Comparison of ENCODE assay signal across 8 mouse cellular contexts in the genomic region with DNA sequence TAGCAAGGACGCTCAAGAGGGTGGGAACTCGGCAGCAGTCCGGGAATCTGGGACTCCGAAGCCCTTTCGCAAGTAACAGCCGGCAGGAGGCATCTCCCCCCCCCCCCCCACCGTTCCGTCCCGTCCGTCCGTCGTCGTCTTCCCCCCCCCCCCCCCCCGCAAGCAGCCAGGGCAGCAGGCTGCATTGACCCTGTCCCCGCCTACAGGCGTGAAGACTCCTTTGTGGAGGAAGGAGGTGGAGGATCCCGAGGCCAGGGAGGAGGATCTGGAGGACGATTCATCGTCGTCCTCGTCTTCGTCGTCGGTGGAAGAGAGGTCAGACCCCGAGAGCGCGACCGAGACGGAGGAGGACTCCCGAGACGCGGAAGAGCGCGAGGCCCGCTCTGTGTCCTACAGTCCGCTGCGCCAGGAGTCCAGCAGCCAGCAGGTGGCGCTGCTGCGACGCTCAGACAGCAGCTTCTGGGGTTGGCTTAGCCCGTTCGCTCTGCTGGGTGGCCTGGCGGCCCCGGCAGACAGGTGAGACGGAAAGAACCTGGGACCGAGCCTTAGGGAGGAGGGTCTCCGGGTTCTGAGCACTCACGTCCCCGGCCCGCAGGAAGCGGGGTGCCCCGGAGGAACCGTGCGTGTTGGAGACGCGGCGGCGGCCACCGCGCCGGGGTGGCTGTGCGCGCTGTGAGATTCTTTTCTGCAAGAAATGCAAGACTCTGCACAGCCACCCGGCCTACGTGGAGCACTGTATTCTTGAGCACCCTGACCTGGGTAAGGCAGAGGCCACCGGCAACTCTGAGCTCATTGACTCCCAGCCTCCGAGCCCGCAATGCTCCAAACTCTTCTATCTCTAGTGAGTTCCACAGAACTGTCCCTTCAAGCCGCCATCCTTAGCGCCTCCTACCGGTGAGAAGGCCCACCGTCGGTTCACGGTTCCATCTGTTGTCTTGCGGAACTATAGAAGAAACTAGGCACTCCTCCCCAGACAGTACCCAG. TPM values are rescaled to one million over a fixed set of nuclear protein-coding genes. Genes with fewer than 3 reads are reported as not detected.
DNase-seq lines count a peak whose midpoint lies in the region; ATAC-seq and TF ChIP-seq lines count a peak whose summit lies in the region.

No protein-coding gene starts in this region.

- H3K4me1 ChIP-seq in brown adipose tissue, adult 24 weeks (ENCODE audit: control insufficient read depth, insufficient read depth, insufficient read length, low read length) = peaks cover 9% of the 10 kb centered on the region; the same call in 1 of the 2 replicates
- peaks cover 44% of the 10 kb centered on the region for H3K4me1 ChIP-seq in heart, embryonic 13.5 days
- 0 out of 2 replicates have a peak, but pooled peaks cover 4% of the 10 kb centered on the region for H3K4me1 ChIP-seq in kidney, postnatal 0 days (replicated peaks; ENCODE audit: insufficient read depth, low read length)
- H3K4me1 ChIP-seq in liver, embryonic 11.5 days (replicated peaks; ENCODE audit: control insufficient read depth, insufficient read depth, low read length) = peaks cover 13% of the 10 kb centered on the region

- H3ac ChIP-seq in myocyte (ENCODE audit: control insufficient read depth, insufficient read length) = no peak overlapping the region

- peaks cover 45% of the 10 kb centered on the region for H3K27me3 ChIP-seq in heart, embryonic 13.5 days (replicated peaks)
- H3K27me3 ChIP-seq in kidney, postnatal 0 days (ENCODE audit: insufficient read depth, low read length) = peaks cover 34% of the 10 kb centered on the region
- peaks cover 49% of the 10 kb centered on the region for H3K27me3 ChIP-seq in liver, embryonic 11.5 days (replicated peaks; ENCODE audit: control insufficient read depth, insufficient read depth, low read length)
- H3K27me3 ChIP-seq in myocyte (ENCODE audit: control insufficient read depth, insufficient read depth, insufficient read length) = no peaks in the 10 kb centered on the region

- H3K27ac ChIP-seq in brown adipose tissue, adult 24 weeks (replicated peaks; ENCODE audit: low read depth, low read length) = peak overlapping the region; percentile 72
- H3K27ac ChIP-seq in heart, embryonic 13.5 days (replicated peaks) = peak overlapping the region; percentile 79
- H3K27ac ChIP-seq in kidney, postnatal 0 days = no peak overlapping the region
- H3K27ac ChIP-seq in liver, embryonic 11.5 days (ENCODE audit: low read depth, low read length) = no peak overlapping the region

- DNase-seq in CD8-positive naive resting alpha-beta T cell, adult 2 months (ENCODE audit: low read depth in 2 of 2, low spot score in 2 of 2) = peak; percentile 78 to 89
- DNase-seq in kidney, postnatal 0 days (ENCODE audit: low spot score) = peak; percentile 90
- DNase-seq in liver, embryonic 11.5 days (ENCODE audit: low spot score) = peak; percentile 85
- peak; percentile 86 to 95 for DNase-seq in spleen, postnatal 4 days (ENCODE audit: low spot score in 2 of 2)

- peak overlapping the region; percentile 83 for H3K9ac ChIP-seq in heart, embryonic 13.5 days
- 0 out of 2 replicates have a peak overlapping the region, but pooled peaks have one; percentile 9 for H3K9ac ChIP-seq in kidney, postnatal 0 days (ENCODE audit: low read depth, low read length)
- peak overlapping the region; percentile 66 for H3K9ac ChIP-seq in liver, embryonic 11.5 days (ENCODE audit: low read depth, low read length)

- no peaks in the 10 kb centered on the region for H3K79me2 ChIP-seq in myocyte (ENCODE audit: control insufficient read depth, insufficient read depth)

- peak overlapping the region; percentile 71 for H3K4me3 ChIP-seq in brown adipose tissue, adult 24 weeks (ENCODE audit: insufficient read depth, low read depth, low read length)
- peak overlapping the region; percentile 73 for H3K4me3 ChIP-seq in heart, embryonic 13.5 days
- peak overlapping the region; percentile 46 for H3K4me3 ChIP-seq in kidney, postnatal 0 days (replicated peaks; ENCODE audit: low read depth, low read length)
- peak overlapping the region; percentile 64 for H3K4me3 ChIP-seq in liver, embryonic 11.5 days (ENCODE audit: low read depth, low read length)
- peak overlapping the region; percentile 26 for H3K4me3 ChIP-seq in myocyte

- H3K4me2 ChIP-seq in heart, embryonic 13.5 days = peak overlapping the region; percentile 96
- peak overlapping the region; percentile 75 for H3K4me2 ChIP-seq in kidney, postnatal 0 days (ENCODE audit: low read length)
- peak overlapping the region; percentile 97 for H3K4me2 ChIP-seq in liver, embryonic 11.5 days
- H3K4me2 ChIP-seq in myocyte (ENCODE audit: low read depth) = peak overlapping the region; percentile 90

- ATAC-seq in erythroid progenitor cell, adult 5-6 weeks (replicated peaks; ENCODE audit: low FRiP score, poor library complexity, severe bottlenecking) = peak; percentile 87
- ATAC-seq in heart, embryonic 13.5 days (ENCODE audit: extremely low read depth, insufficient number of reproducible peaks, low FRiP score, low TSS enrichment) = peak; percentile 85
- ATAC-seq in kidney, postnatal 0 days (replicated peaks; ENCODE audit: low FRiP score, low read depth) = peak; percentile 89
- ATAC-seq in liver, embryonic 11.5 days (replicated peaks; ENCODE audit: low FRiP score) = peak; percentile 92

- peak; percentile 97 for TF ChIP-seq CTCF in kidney, postnatal 0 days (IDR thresholded peaks at IDR 0.05; ENCODE audit: low read depth)

- peak; percentile 21 for TF ChIP-seq POLR2A in myocyte (IDR thresholded peaks at IDR 0.05; ENCODE audit: insufficient read length, low read depth)

- no peaks in the 10 kb centered on the region for H3K36me3 ChIP-seq in heart, embryonic 13.5 days
- no peaks in the 10 kb centered on the region for H3K36me3 ChIP-seq in kidney, postnatal 0 days (ENCODE audit: insufficient read depth, low read length)
- H3K36me3 ChIP-seq in liver, embryonic 11.5 days (ENCODE audit: control insufficient read depth, insufficient read depth, low read length) = no peaks in the 10 kb centered on the region
- H3K36me3 ChIP-seq in myocyte (ENCODE audit: control insufficient read depth, insufficient read depth) = no peaks in the 10 kb centered on the region

- no peaks in the 10 kb centered on the region for H3K9me3 ChIP-seq in heart, embryonic 13.5 days
- no peaks in the 10 kb centered on the region for H3K9me3 ChIP-seq in kidney, postnatal 0 days (replicated peaks; ENCODE audit: low read length)
- H3K9me3 ChIP-seq in liver, embryonic 11.5 days (ENCODE audit: control insufficient read depth, low read length) = no peaks in the 10 kb centered on the region

- under 1% methylated on average over 66 of the region's 75 CpGs for WGBS in heart, embryonic 13.5 days
- under 1% methylated on average over 62 of the region's 75 CpGs for WGBS in kidney, postnatal 0 days
- WGBS in liver, embryonic 11.5 days = under 1% methylated on average over 66 of the region's 75 CpGs

RNA-seq across cellular contexts. Expression of gene 1700020L24Rik, which starts 2.9 kb away (rescaled TPM):
- polyA plus RNA-seq in brown adipose tissue, adult 24 weeks (2012; ENCODE audit: insufficient read depth, insufficient read length, missing spikeins) = 2.9 TPM in 1 of 2 replicates, not detected in the other
- total RNA-seq in erythroid progenitor cell, adult 5-6 weeks (2015; ENCODE audit: low replicate concordance) = 12.3 TPM in 1 of 2 replicates, not detected in the other
- 4.0 and 4.7 TPM in 2 replicates for total RNA-seq in erythroid progenitor cell, adult 5-6 weeks (2017; ENCODE audit: low replicate concordance)
- polyA plus RNA-seq in heart, embryonic 13.5 days (2015; fragmentation: Nextera tagmentation; extraction: Ambion mirVana) = 1.4 and 2.1 TPM in 2 replicates
- 0.22 TPM in 1 of 2 replicates, not detected in the other for polyA plus RNA-seq in kidney, postnatal 0 days (2015; fragmentation: Nextera tagmentation; extraction: Ambion mirVana)
- polyA plus RNA-seq in liver, embryonic 11.5 days (2014; fragmentation: Nextera tagmentation; extraction: Ambion mirVana) = 0.49 and 0.82 TPM in 2 replicates
- 12.0 TPM for polyA plus RNA-seq in myocyte (2012; fragmentation: generic; extraction: Trizol)

RNA-seq across cellular contexts. Expression of gene Gas2l2, which starts 11.1 kb away (rescaled TPM):
- not detected in 2 replicates for polyA plus RNA-seq in brown adipose tissue, adult 24 weeks (2012; ENCODE audit: insufficient read depth, insufficient read length, missing spikeins)
- total RNA-seq in erythroid progenitor cell, adult 5-6 weeks (2015; ENCODE audit: low replicate concordance) = not detected in 2 replicates
- total RNA-seq in erythroid progenitor cell, adult 5-6 weeks (2017; ENCODE audit: low replicate concordance) = not detected in 2 replicates
- 0.11 TPM in 1 of 2 replicates, not detected in the other for polyA plus RNA-seq in heart, embryonic 13.5 days (2015; fragmentation: Nextera tagmentation; extraction: Ambion mirVana)
- not detected in 2 replicates for polyA plus RNA-seq in kidney, postnatal 0 days (2015; fragmentation: Nextera tagmentation; extraction: Ambion mirVana)
- not detected in 2 replicates for polyA plus RNA-seq in liver, embryonic 11.5 days (2014; fragmentation: Nextera tagmentation; extraction: Ambion mirVana)
- polyA plus RNA-seq in myocyte (2012; fragmentation: generic; extraction: Trizol) = not detected

RNA-seq across cellular contexts. Expression of gene Mmp28, which starts 22.5 kb away (rescaled TPM):
- polyA plus RNA-seq in brown adipose tissue, adult 24 weeks (2012; ENCODE audit: insufficient read depth, insufficient read length, missing spikeins) = 5.4 and 6.6 TPM in 2 replicates
- not detected in 2 replicates for total RNA-seq in erythroid progenitor cell, adult 5-6 weeks (2015; ENCODE audit: low replicate concordance)
- total RNA-seq in erythroid progenitor cell, adult 5-6 weeks (2017; ENCODE audit: low replicate concordance) = 1.7 TPM in 1 of 2 replicates, not detected in the other
- polyA plus RNA-seq in heart, embryonic 13.5 days (2015; fragmentation: Nextera tagmentation; extraction: Ambion mirVana) = 2.5 and 2.7 TPM in 2 replicates
- polyA plus RNA-seq in kidney, postnatal 0 days (2015; fragmentation: Nextera tagmentation; extraction: Ambion mirVana) = 1.9 and 2.2 TPM in 2 replicates
- polyA plus RNA-seq in liver, embryonic 11.5 days (2014; fragmentation: Nextera tagmentation; extraction: Ambion mirVana) = 0.71 and 0.88 TPM in 2 replicates
- 10.2 TPM for polyA plus RNA-seq in myocyte (2012; fragmentation: generic; extraction: Trizol)

RNA-seq across cellular contexts. Expression of gene Rasl10b, which starts 31.4 kb away (rescaled TPM):
- not detected in 2 replicates for polyA plus RNA-seq in brown adipose tissue, adult 24 weeks (2012; ENCODE audit: insufficient read depth, insufficient read length, missing spikeins)
- not detected in 2 replicates for total RNA-seq in erythroid progenitor cell, adult 5-6 weeks (2015; ENCODE audit: low replicate concordance)
- total RNA-seq in erythroid progenitor cell, adult 5-6 weeks (2017; ENCODE audit: low replicate concordance) = 0.23 TPM in 1 of 2 replicates, not detected in the other
- 7.2 and 7.3 TPM in 2 replicates for polyA plus RNA-seq in heart, embryonic 13.5 days (2015; fragmentation: Nextera tagmentation; extraction: Ambion mirVana)
- 0.38 and 0.49 TPM in 2 replicates for polyA plus RNA-seq in kidney, postnatal 0 days (2015; fragmentation: Nextera tagmentation; extraction: Ambion mirVana)
- 0.40 and 1.5 TPM in 2 replicates for polyA plus RNA-seq in liver, embryonic 11.5 days (2014; fragmentation: Nextera tagmentation; extraction: Ambion mirVana)
- 0.36 TPM for polyA plus RNA-seq in myocyte (2012; fragmentation: generic; extraction: Trizol)

RNA-seq across cellular contexts. Expression of gene Taf15, which starts 32.5 kb away (rescaled TPM):
- 29.8 and 35.5 TPM in 2 replicates for polyA plus RNA-seq in brown adipose tissue, adult 24 weeks (2012; ENCODE audit: insufficient read depth, insufficient read length, missing spikeins)
- total RNA-seq in erythroid progenitor cell, adult 5-6 weeks (2015; ENCODE audit: low replicate concordance) = 47.2 and 59.5 TPM in 2 replicates
- 50.6 and 95.9 TPM in 2 replicates for total RNA-seq in erythroid progenitor cell, adult 5-6 weeks (2017; ENCODE audit: low replicate concordance)
- polyA plus RNA-seq in heart, embryonic 13.5 days (2015; fragmentation: Nextera tagmentation; extraction: Ambion mirVana) = 9.7 and 10.5 TPM in 2 replicates
- polyA plus RNA-seq in kidney, postnatal 0 days (2015; fragmentation: Nextera tagmentation; extraction: Ambion mirVana) = 5.7 and 6.7 TPM in 2 replicates
- polyA plus RNA-seq in liver, embryonic 11.5 days (2014; fragmentation: Nextera tagmentation; extraction: Ambion mirVana) = 6.0 and 6.6 TPM in 2 replicates
- polyA plus RNA-seq in myocyte (2012; fragmentation: generic; extraction: Trizol) = 74.2 TPM

Comparison
In these comparisons a context has a peak if more than half of its experiments do, and no peak if none do; other contexts are left out.
1. H3K27ac ChIP-seq: peak in brown adipose tissue, adult 24 weeks (single experiment) and heart, embryonic 13.5 days (single experiment); none in kidney, postnatal 0 days (single experiment) and liver, embryonic 11.5 days (single experiment).
2. H3K9ac ChIP-seq: peak in every context shown above with its lines; median percentile 83 in heart, embryonic 13.5 days; 66 in liver, embryonic 11.5 days; 9 in kidney, postnatal 0 days.
3. Peak in every context shown above with its lines, with median percentiles within 50 percentile points of each other: DNase-seq, H3K4me3 ChIP-seq, ATAC-seq and H3K4me2 ChIP-seq.